Mouse (Mus musculus): ENCODE measurements around the gene Dgkq.

- TF ChIP-seq POLR2A (IDR thresholded peaks at IDR 0.05; ENCODE audit: borderline replicate concordance, extremely low read depth, insufficient read depth, insufficient read length, poor library complexity, severe bottlenecking) (no peak), CTCF (IDR thresholded peaks at IDR 0.05; ENCODE audit: borderline replicate concordance, extremely low read depth, insufficient read depth, insufficient read length) (no peak)
Observed at GRCm38 (mm10) chr5:108700346-108700745, 30.9 kb upstream of the Dgkq start.
